Mouse (Mus musculus): ENCODE measurements around the gene Atg101. TPM values are rescaled to one million over a fixed set of nuclear protein-coding genes. Genes with fewer than 3 reads are reported as not detected.

The Atg101 gene
- polyA plus RNA-seq, 1 experiment from 2014 or later = 19.7 TPM

DNA sequence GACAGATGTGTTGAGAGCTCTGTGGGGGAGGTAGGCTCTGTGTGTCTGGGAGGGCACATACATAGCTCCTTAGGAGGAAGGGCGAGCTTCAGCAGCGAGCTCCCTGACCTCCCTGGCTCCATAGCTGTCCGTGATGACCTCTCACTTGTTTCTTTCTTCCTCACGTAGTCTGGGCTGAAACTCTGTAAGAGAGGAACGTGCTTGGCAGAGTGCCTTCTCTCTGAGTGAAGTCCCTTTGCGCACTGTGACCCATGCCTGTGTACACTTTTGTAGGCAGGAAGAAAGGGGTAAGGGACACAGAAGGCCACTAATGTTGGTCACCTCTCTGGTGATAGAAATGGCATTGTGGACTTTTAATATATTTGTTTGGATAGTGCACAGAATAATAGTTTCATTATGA is 3.3 kb downstream of the Atg101 start:
- Histone ChIP-seq H3K79me2 (ENCODE audit: inconsistent target) (peaks cover 48% of the 10 kb centered on the region), H3K36me3 (ENCODE audit: inconsistent target) (peaks cover 50% of the 10 kb centered on the region), H3K4me3 (ENCODE audit: inconsistent target) (no peak overlapping the region), H3K27ac (no peak overlapping the region)
- 90% methylated on average over 6 of the region's 6 CpGs for WGBS (ENCODE audit: missing documents)

DNA sequence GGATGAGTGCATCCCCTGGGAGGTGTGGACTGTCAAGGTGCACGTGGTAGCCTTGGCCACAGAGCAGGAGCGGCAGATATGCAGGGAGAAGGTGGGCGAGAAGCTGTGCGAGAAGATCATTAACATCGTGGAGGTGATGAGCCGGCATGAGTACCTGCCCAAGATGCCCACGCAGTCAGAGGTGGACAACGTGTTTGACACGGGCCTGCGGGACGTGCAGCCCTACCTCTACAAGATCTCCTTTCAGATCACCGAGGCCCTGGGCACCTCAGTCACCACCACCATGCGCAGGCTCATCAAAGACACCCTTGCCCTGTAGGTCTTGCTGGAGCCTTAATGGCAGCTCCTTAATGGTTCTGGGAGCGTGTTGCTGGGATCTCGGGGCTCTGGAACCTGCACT is 6.3 kb downstream of the Atg101 start:
- Histone ChIP-seq H3K27ac (no peak overlapping the region), H3K79me2 (ENCODE audit: inconsistent target) (peaks cover 36% of the 10 kb centered on the region), H3K36me3 (ENCODE audit: inconsistent target) (peaks cover 50% of the 10 kb centered on the region), H3K4me3 (ENCODE audit: inconsistent target) (no peak overlapping the region)
- 97% methylated on average over 15 of the region's 15 CpGs for WGBS (ENCODE audit: missing documents)

GRCm38 (mm10) chr15:101292012-101292411 is 7.9 kb downstream of the Atg101 start:
- Histone ChIP-seq H3K27ac (no peak overlapping the region), H3K36me3 (ENCODE audit: inconsistent target) (peaks cover 46% of the 10 kb centered on the region), H3K4me3 (ENCODE audit: inconsistent target) (no peak overlapping the region), H3K79me2 (ENCODE audit: inconsistent target) (peaks cover 19% of the 10 kb centered on the region)
- WGBS (ENCODE audit: missing documents) = 95% methylated on average over 3 of the region's 3 CpGs

- Histone ChIP-seq H3K79me2 (ENCODE audit: inconsistent target) (peaks cover 8% of the 10 kb centered on the region; the same call in 1 of the 2 replicates), H3K27ac (no peak within 1 kb of the TSS), H3K4me3 (ENCODE audit: inconsistent target) (no peak within 1 kb of the TSS), H3K36me3 (ENCODE audit: inconsistent target) (peaks cover 35% of the 10 kb centered on the region)
- 87% methylated on average over 18 of the region's 18 CpGs for WGBS (ENCODE audit: missing documents)
These were observed 9.1 kb downstream of the Atg101 start, which contains the start of gene 6030408B16Rik for GRCm38 (mm10) chr15:101293025-101293621. TSS of gene 6030408B16Rik (plus strand) at chr15:101293212.

- Histone ChIP-seq H3K79me2 (ENCODE audit: inconsistent target) (no peaks in the 10 kb centered on the region), H3K36me3 (ENCODE audit: inconsistent target) (peaks cover 25% of the 10 kb centered on the region), H3K27ac (no peak overlapping the region), H3K4me3 (ENCODE audit: inconsistent target) (no peak overlapping the region)
- 90% methylated on average over 16 of the region's 16 CpGs for WGBS (ENCODE audit: missing documents)
These were observed 10.2 kb downstream of the Atg101 start for GRCm38 (mm10) chr15:101294028-101294894.

GRCm38 (mm10) chr15:101295106-101295505 is 11.0 kb downstream of the Atg101 start:
- H3K4me3 ChIP-seq (ENCODE audit: inconsistent target) = no peak overlapping the region

DNA sequence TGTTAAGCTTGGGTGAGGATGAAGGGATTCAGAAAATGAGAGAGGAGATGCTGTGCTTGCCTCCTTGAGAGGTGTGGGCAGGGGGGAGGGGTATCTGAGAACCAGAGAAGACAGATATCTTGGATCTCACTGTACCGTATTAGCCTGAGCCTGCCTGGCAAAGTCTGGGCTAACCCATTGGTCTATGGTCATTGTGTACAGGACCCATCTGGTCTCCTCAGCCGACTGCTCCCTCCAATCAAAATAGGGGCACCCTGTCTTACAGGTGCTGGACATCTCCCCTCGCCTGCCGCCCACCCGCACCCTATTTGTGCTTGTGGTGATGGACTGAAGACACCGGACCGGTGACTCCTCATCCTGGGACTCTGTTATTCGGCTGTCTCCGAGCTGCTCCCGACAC is 11.5 kb downstream of the Atg101 start:
- 91% methylated on average over 9 of the region's 10 CpGs for WGBS (ENCODE audit: missing documents)
- peaks cover 11% of the 10 kb centered on the region; the same call in 1 of the 2 replicates for H3K36me3 ChIP-seq (ENCODE audit: inconsistent target)
- no peaks in the 10 kb centered on the region for H3K79me2 ChIP-seq (ENCODE audit: inconsistent target)
- H3K27ac ChIP-seq = no peak overlapping the region
- no peak overlapping the region for H3K4me3 ChIP-seq (ENCODE audit: inconsistent target)

More at GRCm38 (mm10) chr15:101295106-101295505, 11.0 kb downstream of the Atg101 start:
- Histone ChIP-seq H3K36me3 (ENCODE audit: inconsistent target) (peaks cover 16% of the 10 kb centered on the region), H3K27ac (no peak overlapping the region), H3K79me2 (ENCODE audit: inconsistent target) (no peaks in the 10 kb centered on the region)
- 84% methylated on average over 7 of the region's 7 CpGs for WGBS (ENCODE audit: missing documents)

DNA sequence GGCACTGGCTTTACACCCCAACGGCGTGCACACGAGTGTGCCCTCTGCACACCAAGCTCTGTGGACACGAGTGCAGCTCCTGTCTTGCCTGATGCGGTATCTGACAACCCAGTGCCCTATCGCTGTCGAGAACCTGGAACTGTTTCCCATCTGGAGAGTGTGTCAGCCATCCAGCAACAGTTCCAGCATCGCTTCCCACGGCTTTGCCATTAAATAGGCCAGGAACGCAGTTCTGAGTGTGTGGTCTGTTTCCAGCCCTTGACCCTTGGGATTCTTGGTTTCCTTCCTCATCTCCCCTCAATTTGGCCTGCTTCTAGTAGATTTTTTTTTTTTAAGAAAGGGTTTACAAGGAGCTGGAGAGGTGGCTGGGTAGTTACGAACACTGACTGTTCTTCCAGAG is 12.0 kb downstream of the Atg101 start:
- H3K27ac ChIP-seq = no peak overlapping the region
- peaks cover 7% of the 10 kb centered on the region; the same call in 1 of the 2 replicates for H3K36me3 ChIP-seq (ENCODE audit: inconsistent target)
- H3K79me2 ChIP-seq (ENCODE audit: inconsistent target) = no peaks in the 10 kb centered on the region
- 98% methylated on average over 11 of the region's 11 CpGs for WGBS (ENCODE audit: missing documents)
- H3K4me3 ChIP-seq (ENCODE audit: inconsistent target) = no peak overlapping the region

- H3K4me3 ChIP-seq (ENCODE audit: inconsistent target) = no peak overlapping the region
- 6% methylated on average over 7 of the region's 7 CpGs for WGBS (ENCODE audit: missing documents)
- no peaks in the 10 kb centered on the region for H3K79me2 ChIP-seq (ENCODE audit: inconsistent target)
- no peaks in the 10 kb centered on the region for H3K36me3 ChIP-seq (ENCODE audit: inconsistent target)
- peak overlapping the region; percentile 81 for H3K27ac ChIP-seq
These were observed 13.9 kb downstream of the Atg101 start for GRCm38 (mm10) chr15:101297988-101298387.

DNA sequence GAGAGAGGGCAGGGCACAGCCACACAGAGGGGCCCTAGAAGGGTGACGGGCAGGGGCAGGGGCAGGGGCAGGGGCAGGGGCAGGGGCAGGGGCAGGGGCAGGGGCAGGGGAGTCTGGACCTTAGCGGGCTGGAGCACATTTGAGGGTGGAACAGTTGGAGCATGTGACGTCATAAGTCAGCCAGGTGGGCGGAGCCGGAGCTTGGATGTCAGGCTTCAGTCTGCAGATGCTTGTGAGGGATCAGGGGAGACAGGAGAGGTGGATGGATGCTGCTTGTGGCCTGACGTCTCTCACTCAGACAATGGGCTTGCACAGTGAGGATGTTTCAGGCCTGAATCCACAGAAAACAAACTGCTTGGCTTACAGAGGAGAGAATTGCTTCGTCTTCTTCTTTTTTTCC is 14.5 kb downstream of the Atg101 start:
- no peak overlapping the region for H3K4me3 ChIP-seq (ENCODE audit: inconsistent target)
- H3K27ac ChIP-seq = peak overlapping the region; percentile 81
- H3K79me2 ChIP-seq (ENCODE audit: inconsistent target) = no peaks in the 10 kb centered on the region
- no peaks in the 10 kb centered on the region for H3K36me3 ChIP-seq (ENCODE audit: inconsistent target)
- 28% methylated on average over 7 of the region's 7 CpGs for WGBS (ENCODE audit: missing documents)

DNA sequence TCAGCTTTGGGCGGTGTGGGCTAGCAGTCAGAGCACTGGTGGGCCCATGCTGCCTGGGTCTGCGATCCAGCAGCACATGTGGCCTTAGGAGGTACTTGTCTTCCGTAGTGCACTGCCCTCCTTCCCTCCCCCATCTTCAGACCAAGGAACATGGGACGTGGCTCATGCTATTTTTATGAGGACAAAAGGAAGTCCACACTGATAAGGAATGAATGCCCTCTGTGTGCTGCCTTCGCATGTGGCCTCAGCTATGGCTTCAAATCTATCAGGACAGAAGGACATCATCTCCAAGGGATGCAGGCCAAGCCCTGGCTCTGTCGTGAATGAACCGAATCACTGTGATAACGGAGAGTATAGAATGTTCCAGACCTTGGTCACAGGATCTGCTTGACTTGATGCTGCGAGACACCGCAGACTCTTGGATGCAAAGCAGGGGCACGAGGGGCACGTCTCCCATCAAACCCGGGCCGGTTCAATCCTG is 15.4 kb downstream of the Atg101 start:
- H3K36me3 ChIP-seq (ENCODE audit: inconsistent target) = no peaks in the 10 kb centered on the region
- no peak overlapping the region for H3K27ac ChIP-seq
- H3K79me2 ChIP-seq (ENCODE audit: inconsistent target) = no peaks in the 10 kb centered on the region
- 92% methylated on average over 12 of the region's 14 CpGs for WGBS (ENCODE audit: missing documents)
- no peak overlapping the region for H3K4me3 ChIP-seq (ENCODE audit: inconsistent target)

DNA sequence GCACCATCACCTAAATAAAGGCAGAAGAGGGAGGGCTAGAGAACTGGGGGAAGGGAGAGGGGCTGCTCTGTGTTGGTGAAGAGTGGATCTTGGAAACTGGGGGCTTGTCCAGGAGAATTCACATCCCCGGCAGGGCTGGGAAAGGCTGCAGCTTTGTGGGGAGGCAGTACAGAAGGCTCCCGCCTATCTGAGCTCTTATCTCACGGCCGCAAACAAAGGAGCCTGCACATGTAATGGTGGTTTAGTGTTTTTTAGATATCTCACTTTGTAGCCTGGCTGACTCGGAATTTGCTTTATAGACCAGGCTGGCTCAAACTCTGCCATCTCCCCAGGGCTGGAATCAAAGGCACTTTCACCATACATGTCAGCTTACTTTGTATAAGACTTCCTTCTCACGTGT is 16.1 kb downstream of the Atg101 start:
- no peak overlapping the region for H3K4me3 ChIP-seq (ENCODE audit: inconsistent target)
- H3K79me2 ChIP-seq (ENCODE audit: inconsistent target) = no peaks in the 10 kb centered on the region
- H3K36me3 ChIP-seq (ENCODE audit: inconsistent target) = no peaks in the 10 kb centered on the region
- H3K27ac ChIP-seq = no peak overlapping the region
- whole genome bisulfite sequencing (ENCODE audit: missing documents) = 89% methylated on average over 6 of the region's 6 CpGs

DNA sequence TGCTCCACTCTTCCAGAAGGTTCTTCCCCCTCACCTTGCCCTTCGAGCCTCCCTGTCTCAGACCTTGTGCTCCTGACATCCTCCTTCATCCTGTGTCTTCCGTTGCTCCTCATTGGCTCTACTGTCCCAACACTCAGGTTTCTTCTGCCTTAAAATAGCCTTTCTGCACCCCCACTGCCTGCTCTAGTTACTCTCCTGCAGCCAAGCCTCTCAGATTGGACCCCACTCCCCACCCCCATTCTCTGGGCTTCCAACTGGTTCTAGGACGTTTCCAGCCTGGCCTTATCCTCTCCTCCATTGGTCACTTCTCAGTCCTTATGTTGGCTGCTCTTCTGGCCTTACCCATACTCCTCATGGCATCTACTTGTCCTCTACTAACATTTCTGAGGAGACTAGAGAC is 18.1 kb downstream of the Atg101 start:
- WGBS (ENCODE audit: missing documents) = 100% methylated on average over 3 of the region's 3 CpGs
- no peak overlapping the region for H3K27ac ChIP-seq
- no peak overlapping the region for H3K4me3 ChIP-seq (ENCODE audit: inconsistent target)

DNA sequence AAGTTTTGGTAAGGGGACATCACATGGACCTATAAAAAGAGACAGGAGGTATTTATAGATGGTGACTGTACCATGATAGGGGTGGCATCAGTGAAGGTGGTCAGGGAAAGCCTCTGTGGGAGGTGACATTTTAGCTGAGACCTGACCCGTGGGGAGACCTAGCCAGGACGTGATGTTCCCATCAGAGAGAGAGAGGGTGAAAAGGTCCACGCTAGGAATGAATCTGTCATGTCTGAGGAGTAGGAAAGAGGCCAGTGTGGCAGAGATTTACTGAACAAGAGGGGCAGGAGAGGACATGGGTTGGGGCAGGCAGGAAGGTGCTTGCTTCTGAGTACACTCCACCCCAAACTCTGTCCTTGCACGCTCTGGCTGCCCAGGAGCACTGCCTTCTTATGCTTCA is 19.8 kb downstream of the Atg101 start:
- no peaks in the 10 kb centered on the region for H3K36me3 ChIP-seq (ENCODE audit: inconsistent target)
- no peak overlapping the region for H3K27ac ChIP-seq
- 95% methylated on average over 4 of the region's 4 CpGs for WGBS (ENCODE audit: missing documents)
- no peak overlapping the region for H3K4me3 ChIP-seq (ENCODE audit: inconsistent target)
- H3K79me2 ChIP-seq (ENCODE audit: inconsistent target) = no peaks in the 10 kb centered on the region

More for the DNA sequence above, 18.1 kb downstream of the Atg101 start:
- Histone ChIP-seq H3K36me3 (ENCODE audit: inconsistent target) (no peaks in the 10 kb centered on the region), H3K79me2 (ENCODE audit: inconsistent target) (no peaks in the 10 kb centered on the region)

- Histone ChIP-seq H3K4me3 (ENCODE audit: inconsistent target) (no peak overlapping the region), H3K36me3 (ENCODE audit: inconsistent target) (no peaks in the 10 kb centered on the region), H3K79me2 (ENCODE audit: inconsistent target) (no peaks in the 10 kb centered on the region), H3K27ac (no peak overlapping the region)
- WGBS (ENCODE audit: missing documents) = 84% methylated on average over 4 of the region's 4 CpGs
These were observed 22.4 kb downstream of the Atg101 start for GRCm38 (mm10) chr15:101306459-101306858.

All from macrophage (primary cell).